Mouse (Mus musculus): ENCODE measurements around the gene Gja4. TPM values are rescaled to one million over a fixed set of nuclear protein-coding genes. Genes with fewer than 3 reads are reported as not detected.

The Gja4 gene
- polyA plus RNA-seq, 1 experiment from 2014 or later: 11.4 TPM

- no peak for TF ChIP-seq CTCF (IDR thresholded peaks at IDR 0.05; ENCODE audit: low read depth)
- ATAC-seq: no peak
- Histone ChIP-seq H3K9me3 (ENCODE audit: control insufficient read depth) (no peaks in the 10 kb centered on the region), H3K4me3 (ENCODE audit: low read depth, low read length) (no peak overlapping the region), H3K36me3 (ENCODE audit: control insufficient read depth, insufficient read depth) (no peaks in the 10 kb centered on the region), H3K4me1 (replicated peaks; ENCODE audit: control insufficient read depth, insufficient read depth, low read length) (no peaks in the 10 kb centered on the region), H3K9ac (ENCODE audit: low read depth, low read length) (no peak overlapping the region), H3K4me2 (replicated peaks; ENCODE audit: low read depth) (no peak overlapping the region), H3K27ac (ENCODE audit: low read depth, low read length) (no peak overlapping the region), H3K27me3 (replicated peaks; ENCODE audit: control insufficient read depth, insufficient read depth, low read length) (peaks cover 17% of the 10 kb centered on the region)
- WGBS: 27% methylated on average over 7 of the region's 7 CpGs
Observed at GRCm38 (mm10) chr4:127327258-127327657, 13.4 kb upstream of the Gja4 start.

GRCm38 (mm10) chr4:127325276-127325675 lies 11.4 kb upstream of the Gja4 start:
- Histone ChIP-seq H3K9me3 (ENCODE audit: control insufficient read depth) (no peaks in the 10 kb centered on the region), H3K36me3 (ENCODE audit: control insufficient read depth, insufficient read depth) (no peaks in the 10 kb centered on the region), H3K4me3 (ENCODE audit: low read depth, low read length) (no peak overlapping the region), H3K9ac (ENCODE audit: low read depth, low read length) (no peak overlapping the region), H3K4me2 (replicated peaks; ENCODE audit: low read depth) (no peak overlapping the region), H3K27ac (ENCODE audit: low read depth, low read length) (no peak overlapping the region), H3K27me3 (replicated peaks; ENCODE audit: control insufficient read depth, insufficient read depth, low read length) (peaks cover 4% of the 10 kb centered on the region; the same call in 1 of the 2 replicates), H3K4me1 (replicated peaks; ENCODE audit: control insufficient read depth, insufficient read depth, low read length) (no peaks in the 10 kb centered on the region)
- TF ChIP-seq CTCF (IDR thresholded peaks at IDR 0.05; ENCODE audit: low read depth): no peak
- ATAC-seq: no peak
- 82% methylated on average over 5 of the region's 5 CpGs for WGBS

- Histone ChIP-seq H3K9me3 (ENCODE audit: control insufficient read depth) (no peaks in the 10 kb centered on the region), H3K4me1 (replicated peaks; ENCODE audit: control insufficient read depth, insufficient read depth, low read length) (no peaks in the 10 kb centered on the region), H3K27ac (ENCODE audit: low read depth, low read length) (no peak overlapping the region), H3K27me3 (replicated peaks; ENCODE audit: control insufficient read depth, insufficient read depth, low read length) (no peaks in the 10 kb centered on the region), H3K4me2 (replicated peaks; ENCODE audit: low read depth) (no peak overlapping the region), H3K9ac (ENCODE audit: low read depth, low read length) (no peak overlapping the region), H3K4me3 (ENCODE audit: low read depth, low read length) (no peak overlapping the region), H3K36me3 (ENCODE audit: control insufficient read depth, insufficient read depth) (no peaks in the 10 kb centered on the region)
- 13% methylated on average over 6 of the region's 6 CpGs for WGBS
- peak; percentile 92 for TF ChIP-seq CTCF (IDR thresholded peaks at IDR 0.05; ENCODE audit: low read depth)
- ATAC-seq: peak; percentile 63
Observed at GRCm38 (mm10) chr4:127324759-127325158, 10.9 kb upstream of the Gja4 start.

GRCm38 (mm10) chr4:127324296-127324695 lies 10.5 kb upstream of the Gja4 start:
- WGBS: 50% methylated on average over 10 of the region's 10 CpGs
- no peak for TF ChIP-seq CTCF (IDR thresholded peaks at IDR 0.05; ENCODE audit: low read depth)
- Histone ChIP-seq H3K9ac (ENCODE audit: low read depth, low read length) (no peak overlapping the region), H3K36me3 (ENCODE audit: control insufficient read depth, insufficient read depth) (no peaks in the 10 kb centered on the region), H3K27ac (ENCODE audit: low read depth, low read length) (no peak overlapping the region), H3K27me3 (replicated peaks; ENCODE audit: control insufficient read depth, insufficient read depth, low read length) (no peaks in the 10 kb centered on the region), H3K9me3 (ENCODE audit: control insufficient read depth) (no peaks in the 10 kb centered on the region), H3K4me2 (replicated peaks; ENCODE audit: low read depth) (no peak overlapping the region), H3K4me1 (replicated peaks; ENCODE audit: control insufficient read depth, insufficient read depth, low read length) (no peaks in the 10 kb centered on the region), H3K4me3 (ENCODE audit: low read depth, low read length) (no peak overlapping the region)
- 0 out of 2 replicates have a peak, but pooled peaks have one; percentile 11 for ATAC-seq

GRCm38 (mm10) chr4:127323651-127324050 lies 9.8 kb upstream of the Gja4 start:
- WGBS: 45% methylated on average over 3 of the region's 3 CpGs
- Histone ChIP-seq H3K9ac (ENCODE audit: low read depth, low read length) (no peak overlapping the region), H3K27ac (ENCODE audit: low read depth, low read length) (no peak overlapping the region), H3K9me3 (ENCODE audit: control insufficient read depth) (no peaks in the 10 kb centered on the region), H3K4me1 (replicated peaks; ENCODE audit: control insufficient read depth, insufficient read depth, low read length) (no peaks in the 10 kb centered on the region), H3K4me3 (ENCODE audit: low read depth, low read length) (no peak overlapping the region), H3K36me3 (ENCODE audit: control insufficient read depth, insufficient read depth) (no peaks in the 10 kb centered on the region), H3K27me3 (replicated peaks; ENCODE audit: control insufficient read depth, insufficient read depth, low read length) (no peaks in the 10 kb centered on the region), H3K4me2 (replicated peaks; ENCODE audit: low read depth) (no peak overlapping the region)
- no peak for TF ChIP-seq CTCF (IDR thresholded peaks at IDR 0.05; ENCODE audit: low read depth)
- ATAC-seq: no peak; the same call in 1 of the 2 replicates

GRCm38 (mm10) chr4:127319613-127320012 lies 5.8 kb upstream of the Gja4 start:
- WGBS: 2% methylated on average over 3 of the region's 3 CpGs
- no peak overlapping the region for H3K9ac ChIP-seq (ENCODE audit: low read depth, low read length)
- no peak overlapping the region for H3K4me2 ChIP-seq (replicated peaks; ENCODE audit: low read depth)
- H3K27ac ChIP-seq (ENCODE audit: low read depth, low read length): no peak overlapping the region
- TF ChIP-seq CTCF (IDR thresholded peaks at IDR 0.05; ENCODE audit: low read depth): peak; percentile 94
- no peak for ATAC-seq
- no peaks in the 10 kb centered on the region for H3K9me3 ChIP-seq (ENCODE audit: control insufficient read depth)
- no peak overlapping the region for H3K4me3 ChIP-seq (ENCODE audit: low read depth, low read length)
- H3K4me1 ChIP-seq (replicated peaks; ENCODE audit: control insufficient read depth, insufficient read depth, low read length): no peaks in the 10 kb centered on the region
- no peaks in the 10 kb centered on the region for H3K36me3 ChIP-seq (ENCODE audit: control insufficient read depth, insufficient read depth)
- no peaks in the 10 kb centered on the region for H3K27me3 ChIP-seq (replicated peaks; ENCODE audit: control insufficient read depth, insufficient read depth, low read length)

- WGBS: 56% methylated on average over 4 of the region's 4 CpGs
- Histone ChIP-seq H3K36me3 (ENCODE audit: control insufficient read depth, insufficient read depth) (no peaks in the 10 kb centered on the region), H3K27me3 (replicated peaks; ENCODE audit: control insufficient read depth, insufficient read depth, low read length) (peaks cover 10% of the 10 kb centered on the region; the same call in 1 of the 2 replicates), H3K4me2 (replicated peaks; ENCODE audit: low read depth) (no peak overlapping the region), H3K4me1 (replicated peaks; ENCODE audit: control insufficient read depth, insufficient read depth, low read length) (0 out of 2 replicates have a peak, but pooled peaks cover 2% of the 10 kb centered on the region), H3K27ac (ENCODE audit: low read depth, low read length) (no peak overlapping the region), H3K4me3 (ENCODE audit: low read depth, low read length) (no peak overlapping the region), H3K9ac (ENCODE audit: low read depth, low read length) (no peak overlapping the region), H3K9me3 (ENCODE audit: control insufficient read depth) (no peaks in the 10 kb centered on the region)
- no peak for ATAC-seq
- peak; percentile 45; the same call in 1 of the 2 replicates for TF ChIP-seq CTCF (IDR thresholded peaks at IDR 0.05; ENCODE audit: low read depth)
Observed at GRCm38 (mm10) chr4:127317143-127317542, 3.3 kb upstream of the Gja4 start.

Data from intestine, postnatal 0 days (tissue).